In the genomic region with DNA sequence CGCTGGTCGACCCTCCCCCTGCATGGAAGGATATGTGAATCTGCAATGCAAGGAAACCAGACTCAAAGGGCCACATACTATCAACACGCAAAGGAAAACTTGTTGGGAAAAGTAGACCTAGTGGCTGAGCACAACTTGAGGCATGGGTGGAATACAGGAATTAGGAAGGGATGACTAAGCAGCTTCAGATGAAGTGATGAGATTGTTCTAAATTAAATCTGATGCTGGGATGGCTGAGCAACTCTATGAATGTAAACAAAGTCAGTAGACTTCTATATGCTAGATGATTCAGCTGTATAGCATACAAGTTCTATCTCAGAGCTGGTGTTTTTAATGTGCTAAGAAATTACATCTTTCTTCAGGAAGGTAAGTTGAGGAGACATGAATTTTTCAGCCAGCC, we compare ENCODE assay signal across 26 mouse cellular contexts.
DNase-seq lines count a peak whose midpoint lies in the region; ATAC-seq and TF ChIP-seq lines count a peak whose summit lies in the region.
"Had no signal": no experiment of that assay in that cellular context is flagged by ENCODE, and none has a peak within 500 bp of the region (broad histone marks: within the 10 kb centered on the region; RNA-seq: fewer than 3 reads in every experiment).

No protein-coding gene starts in this region.

- TF ChIP-seq POLR2A in embryonic fibroblast, embryonic 13.5 days (IDR thresholded peaks at IDR 0.05; ENCODE audit: low read depth, low read length), result no peak
- no peak for TF ChIP-seq POLR2A in cerebellum, adult 2 months (IDR thresholded peaks at IDR 0.05; ENCODE audit: borderline replicate concordance, insufficient read depth, low read length)

- H3K4me3 ChIP-seq in heart, embryonic 13.5 days, result no peak overlapping the region
- no peak overlapping the region for H3K4me3 ChIP-seq in ES-E14 (ENCODE audit: insufficient read depth in 1 of 2, low read depth in 1 of 2, low read length in 2 of 2, poor library complexity in 1 of 2, severe bottlenecking in 1 of 2)
- H3K4me3 ChIP-seq in embryonic fibroblast, embryonic 13.5 days (ENCODE audit: insufficient read depth, low read length), result no peak overlapping the region
- no peak overlapping the region for H3K4me3 ChIP-seq in cerebellum, adult 2 months (replicated peaks; ENCODE audit: insufficient read depth, low read depth, low read length)
- H3K4me3 ChIP-seq: forebrain, embryonic 10.5 days; forebrain, embryonic 15.5 days; hindbrain, embryonic 15.5 days; limb, embryonic 13.5 days; lung, embryonic 15.5 days; midbrain, embryonic 10.5 days; neural tube, embryonic 13.5 days had no signal

- no peak for TF ChIP-seq CTCF in embryonic fibroblast, embryonic 13.5 days (IDR thresholded peaks at IDR 0.05; ENCODE audit: borderline replicate concordance, insufficient read depth, low read length)
- no peak for TF ChIP-seq CTCF in cerebellum, adult 2 months (IDR thresholded peaks at IDR 0.05; ENCODE audit: borderline replicate concordance, insufficient read depth, low read depth, low read length)

- no peaks in the 10 kb centered on the region for H3K27me3 ChIP-seq in heart, embryonic 13.5 days (replicated peaks)
- H3K27me3 ChIP-seq in cerebellum, adult 2 months (ENCODE audit: control insufficient read depth, insufficient read depth, low read length), result no peaks in the 10 kb centered on the region
- H3K27me3 ChIP-seq: forebrain, embryonic 15.5 days; hindbrain, embryonic 15.5 days; limb, embryonic 13.5 days; lung, embryonic 15.5 days; neural tube, embryonic 13.5 days had no signal

- DNase-seq in frontal cortex, postnatal 36 days (ENCODE audit: low spot score in 2 of 2), result no peak
- DNase-seq in heart, adult 11 months, result no peak
- DNase-seq in ES-E14 (ENCODE audit: low read depth, low spot score), result no peak
- no peak for DNase-seq in cerebellum, adult 2 months
- DNase-seq: adrenal gland, postnatal 14 days; cerebellum, adult 11-12 months; cerebellum, postnatal 10 days; gastrocnemius, postnatal 25 days; heart, adult 18-20 months; kidney, adult 11 months; kidney, postnatal 14 days; right cerebral cortex, postnatal 4 days; thymus, postnatal 4 days had no signal

- H3K36me3 ChIP-seq in heart, embryonic 13.5 days, result no peaks in the 10 kb centered on the region
- no peaks in the 10 kb centered on the region for H3K36me3 ChIP-seq in ES-E14 (ENCODE audit: control insufficient read depth, insufficient read depth, low read length, poor library complexity, severe bottlenecking)
- H3K36me3 ChIP-seq: forebrain, embryonic 10.5 days; forebrain, embryonic 15.5 days; hindbrain, embryonic 15.5 days; limb, embryonic 13.5 days; lung, embryonic 15.5 days; midbrain, embryonic 10.5 days; neural tube, embryonic 13.5 days had no signal

- in situ Hi-C loops in ES-E14 (cut with MboI; ENCODE audit: low sequenced_read_pairs in 2 of 2, unreplicated experiment in 2 of 2), result no loop called here

- WGBS in heart, embryonic 13.5 days, result 80% methylated on average over 3 of the region's 3 CpGs
- WGBS in cerebellum, adult 2 months, result 92% methylated on average over 3 of the region's 3 CpGs

- ATAC-seq in frontal cortex, adult (ENCODE audit: low TSS enrichment), result peak; percentile 53; the same call in 1 of the 2 replicates
- ATAC-seq in heart, embryonic 13.5 days (ENCODE audit: extremely low read depth, insufficient number of reproducible peaks, low FRiP score, low TSS enrichment), result no peak
- ATAC-seq: forebrain, embryonic 15.5 days; inflammation-experienced regulatory T-cells, adult 6 months; midbrain, embryonic 16.5 days had no signal

- H3K9ac ChIP-seq in heart, embryonic 13.5 days, result peak overlapping the region; percentile 52
- no peak overlapping the region for H3K9ac ChIP-seq in ES-E14 (ENCODE audit: insufficient read depth, low read depth, low read length, poor library complexity, severe bottlenecking)
- H3K9ac ChIP-seq: forebrain, embryonic 15.5 days; hindbrain, embryonic 15.5 days; limb, embryonic 13.5 days; lung, embryonic 15.5 days; neural tube, embryonic 13.5 days had no signal

- H3K27ac ChIP-seq in heart, embryonic 13.5 days (replicated peaks), result peak overlapping the region; percentile 95; the same call in 1 of the 2 replicates
- 0 out of 2 replicates have a peak overlapping the region, but pooled peaks have one; percentile 3 for H3K27ac ChIP-seq in ES-E14 (ENCODE audit: insufficient read depth, low read depth, low read length, poor library complexity, severe bottlenecking)
- peak overlapping the region; percentile 96 for H3K27ac ChIP-seq in embryonic fibroblast, embryonic 13.5 days (ENCODE audit: insufficient read depth, low read length)
- no peak overlapping the region for H3K27ac ChIP-seq in cerebellum, adult 2 months (ENCODE audit: insufficient read depth, low read length)
- H3K27ac ChIP-seq: forebrain, embryonic 10.5 days; forebrain, embryonic 15.5 days; hindbrain, embryonic 15.5 days; lung, embryonic 15.5 days; midbrain, embryonic 10.5 days; neural tube, embryonic 13.5 days had no signal

- no peak overlapping the region for H3K4me2 ChIP-seq in heart, embryonic 13.5 days
- H3K4me2 ChIP-seq: forebrain, embryonic 15.5 days; hindbrain, embryonic 15.5 days; limb, embryonic 13.5 days; liver, embryonic 11.5 days; lung, embryonic 15.5 days; neural tube, embryonic 13.5 days had no signal

- peaks cover 73% of the 10 kb centered on the region for H3K4me1 ChIP-seq in heart, embryonic 13.5 days
- H3K4me1 ChIP-seq in ES-E14 (ENCODE audit: control insufficient read depth in 2 of 2, insufficient read depth in 2 of 2, low read length in 2 of 2, poor library complexity in 1 of 2), result peaks cover 23 to 24% of the 10 kb centered on the region in 2 experiments
- H3K4me1 ChIP-seq in embryonic fibroblast, embryonic 13.5 days (ENCODE audit: control insufficient read depth, insufficient read depth, low read length), result peaks cover 44% of the 10 kb centered on the region
- peaks cover 18% of the 10 kb centered on the region for H3K4me1 ChIP-seq in cerebellum, adult 2 months (ENCODE audit: control insufficient read depth, insufficient read depth, low read length)

- no peaks in the 10 kb centered on the region for H3K9me3 ChIP-seq in heart, embryonic 13.5 days
- H3K9me3 ChIP-seq in ES-E14 (ENCODE audit: control insufficient read depth, insufficient read depth, low read depth, low read length), result no peaks in the 10 kb centered on the region
- H3K9me3 ChIP-seq: forebrain, embryonic 10.5 days; forebrain, embryonic 15.5 days; hindbrain, embryonic 15.5 days; limb, embryonic 13.5 days; lung, embryonic 15.5 days; midbrain, embryonic 10.5 days; neural tube, embryonic 13.5 days had no signal

TF ChIP-seq in ES-E14, 5 proteins besides CTCF, POLR2A, EP300 and RAD21:
- TF ChIP-seq ZC3H11A (IDR thresholded peaks at IDR 0.05; ENCODE audit: borderline replicate concordance, low read depth, low read length) (no peak), ZNF384 (IDR thresholded peaks at IDR 0.05; ENCODE audit: low read depth, low read length) (no peak), CHD2 (IDR thresholded peaks at IDR 0.05; ENCODE audit: low read depth, low read length) (no peak), HCFC1 (IDR thresholded peaks at IDR 0.05; ENCODE audit: borderline replicate concordance, insufficient read depth, low read length) (no peak), MAFK (IDR thresholded peaks at IDR 0.05; ENCODE audit: insufficient read depth, low read depth, low read length) (no peak)
